11 mouse cellular contexts compared by ENCODE assay signal in the genomic region with DNA sequence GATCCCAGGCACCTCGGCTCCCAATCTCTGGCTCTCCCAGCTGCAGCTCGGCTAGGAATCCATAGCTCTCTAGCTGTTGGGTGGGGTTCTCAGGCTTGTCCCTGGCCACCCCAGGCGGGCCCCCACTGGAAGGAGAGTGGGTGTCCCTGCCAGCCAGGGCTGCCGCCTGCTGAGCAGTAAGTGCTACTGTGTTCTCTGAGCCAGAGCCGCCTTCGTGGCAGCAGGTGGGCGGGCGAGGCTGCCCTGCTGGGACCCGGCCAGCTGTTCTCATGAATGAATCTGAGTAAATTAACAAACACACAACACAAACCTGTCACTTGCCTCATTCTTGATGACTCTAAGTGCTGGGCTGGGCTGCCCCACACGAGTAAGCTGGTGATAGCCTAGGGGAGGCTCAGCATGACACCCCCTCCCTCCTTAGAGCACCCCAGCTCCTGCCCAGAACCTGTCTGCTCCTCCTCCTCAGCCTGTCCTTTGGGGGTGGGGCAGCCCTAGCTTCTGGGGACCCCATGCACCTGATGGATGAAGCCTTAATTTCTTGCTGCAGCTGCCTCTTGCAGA. TPM values are rescaled to one million over a fixed set of nuclear protein-coding genes. Genes with fewer than 3 reads are reported as not detected.
DNase-seq lines count a peak whose midpoint lies in the region; ATAC-seq and TF ChIP-seq lines count a peak whose summit lies in the region.
"Had no signal": no experiment of that assay in that cellular context is flagged by ENCODE, and none has a peak within 500 bp of the region (broad histone marks: within the 10 kb centered on the region; RNA-seq: fewer than 3 reads in every experiment).

No protein-coding gene starts in this region.

- WGBS in stomach, embryonic 14.5 days: 7% methylated on average over 10 of the region's 10 CpGs
- 6% methylated on average over 10 of the region's 10 CpGs for WGBS in stomach, postnatal 0 days
- WGBS in forebrain, embryonic 16.5 days: 2% methylated on average over 10 of the region's 10 CpGs
- 1% methylated on average over 10 of the region's 10 CpGs for WGBS in midbrain, embryonic 13.5 days
- 29% methylated on average over 10 of the region's 10 CpGs for WGBS in cerebellum, adult 2 months

- H3K4me2 ChIP-seq in stomach, embryonic 14.5 days (replicated peaks; ENCODE audit: low read depth, low read length): no peak overlapping the region
- H3K4me2 ChIP-seq in stomach, postnatal 0 days (replicated peaks; ENCODE audit: low read depth): no peak overlapping the region
- no peak overlapping the region for H3K4me2 ChIP-seq in forebrain, embryonic 16.5 days (ENCODE audit: low read length)
- peak overlapping the region; percentile 31; the same call in 1 of the 2 replicates for H3K4me2 ChIP-seq in midbrain, embryonic 13.5 days (replicated peaks)
- H3K4me2 ChIP-seq: heart, embryonic 13.5 days had no signal

- no peak overlapping the region for H3K4me3 ChIP-seq in stomach, embryonic 14.5 days (ENCODE audit: low read depth, low read length)
- H3K4me3 ChIP-seq in stomach, postnatal 0 days (ENCODE audit: low read depth, low read length): no peak overlapping the region
- no peak overlapping the region for H3K4me3 ChIP-seq in forebrain, embryonic 16.5 days (replicated peaks; ENCODE audit: low read length)
- H3K4me3 ChIP-seq in midbrain, embryonic 13.5 days (replicated peaks): no peak overlapping the region
- no peak overlapping the region for H3K4me3 ChIP-seq in cerebellum, adult 2 months (replicated peaks; ENCODE audit: insufficient read depth, low read depth, low read length)
- H3K4me3 ChIP-seq: heart, embryonic 13.5 days had no signal

- no peaks in the 10 kb centered on the region for H3K9me3 ChIP-seq in stomach, embryonic 14.5 days (ENCODE audit: control insufficient read depth, low read depth, low read length)
- H3K9me3 ChIP-seq in stomach, postnatal 0 days (ENCODE audit: control insufficient read depth, low read length): no peaks in the 10 kb centered on the region
- H3K9me3 ChIP-seq in forebrain, embryonic 16.5 days (ENCODE audit: control insufficient read depth, low read length): no peaks in the 10 kb centered on the region; the same call in 1 of the 2 replicates
- no peaks in the 10 kb centered on the region; the same call in 1 of the 2 replicates for H3K9me3 ChIP-seq in midbrain, embryonic 13.5 days

- H3K9ac ChIP-seq in stomach, embryonic 14.5 days (replicated peaks; ENCODE audit: low read depth, low read length): no peak overlapping the region
- H3K9ac ChIP-seq in stomach, postnatal 0 days (ENCODE audit: low read length): no peak overlapping the region
- no peak overlapping the region for H3K9ac ChIP-seq in forebrain, embryonic 16.5 days (replicated peaks; ENCODE audit: low read depth, low read length)
- H3K9ac ChIP-seq in midbrain, embryonic 13.5 days (replicated peaks): peak overlapping the region; percentile 46; the same call in 1 of the 2 replicates
- H3K9ac ChIP-seq: heart, embryonic 13.5 days had no signal

- no peak overlapping the region for H3K27ac ChIP-seq in stomach, embryonic 14.5 days (ENCODE audit: low read length)
- H3K27ac ChIP-seq in stomach, postnatal 0 days (replicated peaks): no peak overlapping the region
- no peak overlapping the region for H3K27ac ChIP-seq in forebrain, embryonic 16.5 days (ENCODE audit: low read length)
- peak overlapping the region; percentile 4 for H3K27ac ChIP-seq in midbrain, embryonic 13.5 days
- no peak overlapping the region for H3K27ac ChIP-seq in cerebellum, adult 2 months (ENCODE audit: insufficient read depth, low read length)
- H3K27ac ChIP-seq: heart, embryonic 13.5 days had no signal

- no peak for TF ChIP-seq CTCF in stomach, postnatal 0 days (IDR thresholded peaks at IDR 0.05; ENCODE audit: low read depth)
- TF ChIP-seq CTCF in cerebellum, adult 2 months (IDR thresholded peaks at IDR 0.05; ENCODE audit: borderline replicate concordance, insufficient read depth, low read depth, low read length): no peak

- no peak for TF ChIP-seq EP300 in stomach, postnatal 0 days (optimal IDR thresholded peaks at IDR 0.05)

- no peak for DNase-seq in stomach, postnatal 0 days (ENCODE audit: low spot score)
- DNase-seq in heart, postnatal 4 days: no peak
- no peak for DNase-seq in heart, adult 9 months (ENCODE audit: low spot score in 2 of 2)
- DNase-seq in cerebellum, adult 2 months: no peak

- 0 out of 2 replicates have a peak, but pooled peaks cover 2% of the 10 kb centered on the region for H3K4me1 ChIP-seq in stomach, embryonic 14.5 days (ENCODE audit: control insufficient read depth, insufficient read depth, low read length)
- no peaks in the 10 kb centered on the region for H3K4me1 ChIP-seq in stomach, postnatal 0 days (replicated peaks; ENCODE audit: control insufficient read depth, insufficient read depth)
- peaks cover 27% of the 10 kb centered on the region for H3K4me1 ChIP-seq in forebrain, embryonic 16.5 days (replicated peaks; ENCODE audit: control insufficient read depth, insufficient read depth, low read length)
- peaks cover 45% of the 10 kb centered on the region for H3K4me1 ChIP-seq in midbrain, embryonic 13.5 days (replicated peaks)
- peaks cover 22% of the 10 kb centered on the region for H3K4me1 ChIP-seq in cerebellum, adult 2 months (ENCODE audit: control insufficient read depth, insufficient read depth, low read length)

- no peak for TF ChIP-seq POLR2A in cerebellum, adult 2 months (IDR thresholded peaks at IDR 0.05; ENCODE audit: borderline replicate concordance, insufficient read depth, low read length)

- H3K36me3 ChIP-seq in stomach, embryonic 14.5 days (ENCODE audit: control insufficient read depth, insufficient read depth, low read length): no peaks in the 10 kb centered on the region
- H3K36me3 ChIP-seq in stomach, postnatal 0 days (ENCODE audit: control insufficient read depth, insufficient read depth, low read length): no peaks in the 10 kb centered on the region
- no peaks in the 10 kb centered on the region for H3K36me3 ChIP-seq in forebrain, embryonic 16.5 days (ENCODE audit: control insufficient read depth, insufficient read depth)
- 0 out of 2 replicates have a peak, but pooled peaks cover 5% of the 10 kb centered on the region for H3K36me3 ChIP-seq in midbrain, embryonic 13.5 days
- H3K36me3 ChIP-seq: heart, embryonic 13.5 days had no signal

- H3K27me3 ChIP-seq in stomach, embryonic 14.5 days (ENCODE audit: control insufficient read depth, insufficient read depth, low read length): peaks cover 56% of the 10 kb centered on the region
- H3K27me3 ChIP-seq in stomach, postnatal 0 days (ENCODE audit: control insufficient read depth, insufficient read depth, low read length): peaks cover 17% of the 10 kb centered on the region; the same call in 1 of the 2 replicates
- H3K27me3 ChIP-seq in forebrain, embryonic 16.5 days (replicated peaks; ENCODE audit: control insufficient read depth, insufficient read depth, low read length): peaks cover 48% of the 10 kb centered on the region
- peaks cover 69% of the 10 kb centered on the region for H3K27me3 ChIP-seq in midbrain, embryonic 13.5 days
- no peaks in the 10 kb centered on the region for H3K27me3 ChIP-seq in cerebellum, adult 2 months (ENCODE audit: control insufficient read depth, insufficient read depth, low read length)

- ATAC-seq in stomach, embryonic 14.5 days (ENCODE audit: insufficient number of reproducible peaks, insufficient read depth, low FRiP score, low read depth): 0 out of 2 replicates have a peak, but pooled peaks have one; percentile 33
- ATAC-seq in stomach, postnatal 0 days (ENCODE audit: low FRiP score, low TSS enrichment): no peak
- ATAC-seq in forebrain, embryonic 16.5 days: peak; percentile 54
- ATAC-seq in midbrain, embryonic 13.5 days: peak; percentile 49

RNA-seq across cellular contexts. Expression of gene Uncx, which starts 38.1 kb away (rescaled TPM):
- polyA plus RNA-seq in stomach, embryonic 14.5 days (2014; fragmentation: Nextera tagmentation; extraction: Ambion mirVana): not detected in 2 replicates
- polyA plus RNA-seq in stomach, postnatal 0 days (2015; fragmentation: Nextera tagmentation; extraction: Ambion mirVana): not detected in 2 replicates
- 1.6 and 6.4 TPM in 2 replicates for polyA plus RNA-seq in forebrain, embryonic 16.5 days (2015; fragmentation: Nextera tagmentation; extraction: Ambion mirVana)
- 48.5 and 58.7 TPM in 2 replicates for polyA plus RNA-seq in midbrain, embryonic 13.5 days (2015; fragmentation: Nextera tagmentation; extraction: Ambion mirVana)
- total RNA-seq in heart, postnatal 4 days (2021): not detected
- 38.1 and 38.8 TPM in 2 replicates for polyA plus RNA-seq in cerebellum, adult 2 months (2012; rRNA removed)
- polyA plus RNA-seq: heart, embryonic 13.5 days; large intestine, adult 2 months; liver, embryonic 16.5 days; small intestine, adult 2 months had no signal
